ENCODE assay signal across 8 mouse cellular contexts in genomic region chr5:134312691-134313450, GRCm38 (mm10). TPM values are rescaled to one million over a fixed set of nuclear protein-coding genes. Genes with fewer than 3 reads are reported as not detected.
DNase-seq lines count a peak whose midpoint lies in the region; ATAC-seq lines count a peak whose summit lies in the region.

No protein-coding gene starts in this region.

- H3K36me3 ChIP-seq in forebrain, embryonic 10.5 days (replicated peaks): peaks cover 43% of the 10 kb centered on the region
- peaks cover 41% of the 10 kb centered on the region for H3K36me3 ChIP-seq in hindbrain, embryonic 10.5 days
- H3K36me3 ChIP-seq in midbrain, embryonic 16.5 days (ENCODE audit: control insufficient read depth, insufficient read depth, low read length): peaks cover 6% of the 10 kb centered on the region

- peak overlapping the region; percentile 78 for H3K4me2 ChIP-seq in midbrain, embryonic 16.5 days (ENCODE audit: low read length)

- 3% methylated on average over 19 of the region's 19 CpGs for WGBS in forebrain, embryonic 10.5 days
- WGBS in hindbrain, embryonic 10.5 days: 3% methylated on average over 19 of the region's 19 CpGs
- WGBS in midbrain, embryonic 16.5 days: 1% methylated on average over 19 of the region's 19 CpGs

- peak overlapping the region; percentile 88 for H3K4me3 ChIP-seq in forebrain, embryonic 10.5 days
- H3K4me3 ChIP-seq in hindbrain, embryonic 10.5 days: peak overlapping the region; percentile 91
- H3K4me3 ChIP-seq in midbrain, embryonic 16.5 days (ENCODE audit: low read depth, low read length): peak overlapping the region; percentile 84

- peaks cover 10% of the 10 kb centered on the region for H3K27me3 ChIP-seq in forebrain, embryonic 10.5 days (ENCODE audit: poor library complexity, severe bottlenecking)
- H3K27me3 ChIP-seq in hindbrain, embryonic 10.5 days (ENCODE audit: insufficient read depth, poor library complexity, severe bottlenecking): no peaks in the 10 kb centered on the region
- no peaks in the 10 kb centered on the region for H3K27me3 ChIP-seq in midbrain, embryonic 16.5 days (ENCODE audit: control insufficient read depth, insufficient read depth, low read depth, low read length)

- intact Hi-C loops in left cerebral cortex, postnatal 14 days (cut with DNase I): no loop called here

- peaks cover 51% of the 10 kb centered on the region for H3K4me1 ChIP-seq in forebrain, embryonic 10.5 days
- H3K4me1 ChIP-seq in hindbrain, embryonic 10.5 days (replicated peaks): peaks cover 43% of the 10 kb centered on the region
- peaks cover 42% of the 10 kb centered on the region for H3K4me1 ChIP-seq in midbrain, embryonic 16.5 days (ENCODE audit: control insufficient read depth, insufficient read depth, low read length)

- no peaks in the 10 kb centered on the region for H3K9me3 ChIP-seq in forebrain, embryonic 10.5 days
- 0 out of 2 replicates have a peak, but pooled peaks cover 4% of the 10 kb centered on the region for H3K9me3 ChIP-seq in hindbrain, embryonic 10.5 days
- H3K9me3 ChIP-seq in midbrain, embryonic 16.5 days (replicated peaks; ENCODE audit: control insufficient read depth, low read length, poor library complexity, severe bottlenecking): no peaks in the 10 kb centered on the region

- H3K9ac ChIP-seq in midbrain, embryonic 16.5 days (ENCODE audit: low read depth, low read length): peak overlapping the region; percentile 97

- H3K27ac ChIP-seq in forebrain, embryonic 10.5 days: peak overlapping the region; percentile 100
- H3K27ac ChIP-seq in hindbrain, embryonic 10.5 days: peak overlapping the region; percentile 100
- peak overlapping the region; percentile 99 for H3K27ac ChIP-seq in midbrain, embryonic 16.5 days (ENCODE audit: low read length)

- peak; percentile 29 to 34 for DNase-seq in cerebellum, adult 18-20 months
- peak; percentile 51 for DNase-seq in Muller cell, postnatal 12 days (ENCODE audit: inconsistent ontology term)
- DNase-seq in forebrain, embryonic 10.5 days (ENCODE audit: extremely low spot score, low spot score): peak; percentile 47
- DNase-seq in hindbrain, embryonic 10.5 days (ENCODE audit: low spot score): peak; percentile 48
- peak; percentile 48 to 58 for DNase-seq in left cerebral cortex, postnatal 14 days (ENCODE audit: low spot score in 2 of 2)

- no peak for ATAC-seq in cerebellum, adult (ENCODE audit: insufficient number of reproducible peaks, low FRiP score, low TSS enrichment)
- no peak for ATAC-seq in midbrain, embryonic 16.5 days
- no peak for ATAC-seq in inflammation-experienced regulatory T-cells, adult 6 months

RNA-seq across cellular contexts. Expression of gene Gtf2i, which starts 1.7 kb away (rescaled TPM):
- 174 and 178 TPM in 2 replicates for polyA plus RNA-seq in forebrain, embryonic 10.5 days (2016; fragmentation: Nextera tagmentation; extraction: Ambion mirVana)
- 180 and 189 TPM in 2 replicates for polyA plus RNA-seq in hindbrain, embryonic 10.5 days (2016; fragmentation: Nextera tagmentation; extraction: Ambion mirVana)
- total RNA-seq in left cerebral cortex, postnatal 14 days (2021): 100 to 1,000 TPM; 205 to 240 TPM
- 133 and 164 TPM in 2 replicates for polyA plus RNA-seq in midbrain, embryonic 16.5 days (2015; fragmentation: Nextera tagmentation; extraction: Ambion mirVana)
- polyA plus RNA-seq in inflammation-experienced regulatory T-cells, adult 6 months (2017; shearing (Covaris generic)): 10 to 100 TPM; 91.5 to 97.5 (median 94.5) TPM
